Mouse (Mus musculus) regulatory T cell (primary cell): ENCODE data around the gene Rere.

Source experiments
- in situ Hi-C: fragments of 300-600 bp; cut with MboI, MseI; formaldehyde crosslinking; loops from one replicate; pipeline ENCODE4 v1.15.1; 2025; ENCODE audit warnings: high pct_unique_total_duplicates

The Rere gene

GRCm38 (mm10) chr4:150382504-150382903 is 101.1 kb downstream of the Rere start:
- in situ Hi-C loops = no loop called here

GRCm38 (mm10) chr4:150384405-150384804 is 103.0 kb downstream of the Rere start:
- in situ Hi-C loops = no loop called here

GRCm38 (mm10) chr4:150384899-150385298 is 103.5 kb downstream of the Rere start:
- in situ Hi-C loops = no loop called here

DNA sequence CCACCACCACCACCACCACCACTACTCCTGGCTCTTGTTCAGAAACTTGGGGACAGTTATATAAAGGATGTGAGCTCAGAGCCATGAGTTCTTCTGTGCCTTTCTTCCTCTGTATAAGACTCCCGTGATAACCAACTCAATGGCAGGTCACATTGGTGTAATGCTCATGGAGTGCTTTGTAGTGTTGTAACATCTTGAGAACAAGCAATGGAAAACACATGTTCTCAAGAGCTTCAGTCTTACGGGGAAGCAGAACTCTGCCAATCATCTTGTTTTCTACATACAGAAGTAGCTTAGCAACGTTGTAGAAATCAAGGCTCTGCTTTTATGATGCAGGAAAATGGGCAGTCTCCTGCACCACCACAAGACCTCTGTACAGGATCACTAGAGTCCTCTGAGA is 107.1 kb downstream of the Rere start:
- in situ Hi-C loops = no loop called here

DNA sequence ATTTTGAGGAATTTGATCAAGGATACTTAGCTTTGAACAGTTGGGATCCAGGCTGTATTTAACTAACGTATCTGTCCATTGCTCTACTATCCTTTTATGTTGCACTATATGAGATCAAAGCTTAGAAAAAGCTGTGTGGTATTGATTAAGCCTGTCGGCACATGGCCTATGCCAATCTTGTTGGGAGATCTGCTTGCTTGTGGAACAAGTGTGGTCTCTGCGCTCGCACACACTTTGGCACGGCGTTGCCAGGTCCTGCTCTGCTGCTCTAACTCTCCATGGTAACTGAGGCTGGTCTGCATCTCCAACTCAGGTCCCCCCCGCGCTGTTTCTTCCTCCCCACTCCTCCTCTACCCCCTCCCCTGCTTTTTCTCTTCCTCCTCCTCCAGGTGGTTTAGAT is 112.2 kb downstream of the Rere start:
- in situ Hi-C loops = no loop called here

DNA sequence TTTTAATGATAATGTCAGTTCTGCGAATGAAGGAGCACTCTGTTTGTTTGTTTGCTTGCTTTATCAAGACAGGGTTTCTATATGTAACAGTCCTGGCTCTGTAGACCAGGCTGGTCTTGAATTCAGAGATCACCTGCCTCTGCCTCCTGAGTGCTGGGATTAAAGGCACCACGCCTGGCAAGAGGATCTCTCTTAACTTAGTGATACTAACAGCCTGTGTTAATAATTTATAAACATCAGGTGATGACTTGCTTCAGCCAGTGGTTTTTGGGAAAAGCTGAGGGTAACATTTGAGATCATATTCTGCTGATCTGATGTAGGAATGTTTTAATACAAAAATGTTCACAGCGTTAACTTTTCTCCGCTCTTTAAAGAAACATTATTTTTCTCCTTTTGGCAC is 112.6 kb downstream of the Rere start:
- in situ Hi-C loops = no loop called here

- in situ Hi-C loops = no loop called here
These were observed 114.9 kb downstream of the Rere start for GRCm38 (mm10) chr4:150396339-150396738.

GRCm38 (mm10) chr4:150396826-150397620 is 115.6 kb downstream of the Rere start:
- in situ Hi-C loops = no loop called here

GRCm38 (mm10) chr4:150399032-150399431 is 117.6 kb downstream of the Rere start:
- in situ Hi-C loops = no loop called here

- in situ Hi-C loops = no loop called here
These were observed 120.6 kb downstream of the Rere start for GRCm38 (mm10) chr4:150401830-150402607.

DNA sequence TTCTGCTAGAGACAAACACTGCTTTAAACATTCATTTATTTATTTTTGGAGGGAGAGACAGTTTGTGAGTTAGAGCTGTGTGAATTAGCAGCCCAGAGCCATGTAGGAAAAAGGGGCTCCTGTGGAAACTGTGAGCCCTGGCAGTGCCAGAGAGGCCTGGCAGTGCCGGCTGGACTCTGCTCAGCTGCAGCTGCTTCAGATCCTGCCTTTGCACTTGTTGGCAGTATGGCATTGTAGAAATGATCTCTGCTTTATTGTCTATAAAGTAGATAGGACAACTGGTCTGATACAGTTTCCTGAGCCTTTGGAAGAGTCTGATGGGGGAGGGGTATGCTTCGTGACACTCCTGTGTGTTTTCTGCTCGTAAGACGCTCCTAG is 121.2 kb downstream of the Rere start:
- in situ Hi-C loops = no loop called here

GRCm38 (mm10) chr4:150403941-150404340 is 122.5 kb downstream of the Rere start:
- in situ Hi-C loops = no loop called here

DNA sequence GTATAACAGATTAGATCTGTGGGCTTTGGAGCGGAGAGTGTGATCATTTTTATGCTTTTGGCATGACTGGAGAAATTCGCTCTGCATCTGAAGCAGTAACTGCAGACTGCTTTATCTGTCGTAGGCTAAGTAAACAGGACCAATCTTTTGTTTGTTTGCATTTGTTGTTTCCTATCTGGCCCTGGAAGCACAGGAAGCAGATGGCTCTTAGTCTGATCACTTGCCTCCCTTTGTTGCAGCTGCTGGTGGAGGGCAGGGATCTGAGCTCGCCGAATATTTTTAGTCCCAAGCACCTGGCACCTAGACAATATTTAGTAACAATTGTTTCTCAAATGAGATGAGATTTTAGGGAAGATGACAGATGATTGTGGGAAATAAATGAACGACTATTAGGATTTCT is 123.1 kb downstream of the Rere start:
- in situ Hi-C loops = no loop called here

DNA sequence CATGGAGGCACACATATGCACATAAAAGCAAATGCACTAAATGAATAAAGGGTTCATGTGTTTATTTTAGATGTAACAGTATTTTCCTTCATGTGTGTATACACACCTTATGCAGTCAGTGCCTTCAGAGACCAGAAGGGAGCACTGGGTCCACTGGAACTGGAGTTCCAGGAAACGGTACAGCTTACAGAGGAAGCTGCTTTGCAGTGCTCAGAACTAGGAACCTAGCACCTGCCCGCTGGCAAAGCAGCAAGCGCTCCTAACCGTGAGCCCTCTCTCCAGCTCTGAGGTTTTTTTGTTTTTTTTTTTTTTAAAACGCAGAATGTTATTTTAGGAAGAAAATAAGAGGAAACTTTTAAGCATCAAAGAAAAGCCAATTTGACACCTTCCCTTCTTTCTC is 124.3 kb downstream of the Rere start:
- in situ Hi-C loops = no loop called here

DNA sequence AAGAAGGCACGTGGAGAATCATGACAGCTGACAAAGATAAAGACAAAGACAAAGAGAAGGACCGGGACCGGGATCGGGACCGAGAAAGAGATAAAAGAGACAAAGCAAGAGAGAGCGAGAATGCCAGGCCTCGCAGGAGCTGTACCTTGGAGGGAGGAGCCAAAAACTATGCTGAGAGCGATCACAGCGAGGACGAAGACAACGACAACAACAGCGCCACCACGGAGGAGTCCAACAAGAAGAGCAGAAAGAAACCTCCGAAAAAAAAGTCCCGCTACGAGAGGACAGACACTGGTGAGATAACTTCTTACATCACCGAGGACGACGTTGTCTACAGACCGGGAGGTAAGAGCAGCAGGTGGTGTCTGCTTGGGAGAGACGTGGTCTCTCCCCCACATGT is 124.9 kb downstream of the Rere start:
- in situ Hi-C loops = no loop called here

- in situ Hi-C loops = no loop called here
These were observed 125.4 kb downstream of the Rere start for GRCm38 (mm10) chr4:150406821-150407220.

- in situ Hi-C loops = no loop called here
These were observed 132.8 kb downstream of the Rere start for GRCm38 (mm10) chr4:150414296-150414695.

DNA sequence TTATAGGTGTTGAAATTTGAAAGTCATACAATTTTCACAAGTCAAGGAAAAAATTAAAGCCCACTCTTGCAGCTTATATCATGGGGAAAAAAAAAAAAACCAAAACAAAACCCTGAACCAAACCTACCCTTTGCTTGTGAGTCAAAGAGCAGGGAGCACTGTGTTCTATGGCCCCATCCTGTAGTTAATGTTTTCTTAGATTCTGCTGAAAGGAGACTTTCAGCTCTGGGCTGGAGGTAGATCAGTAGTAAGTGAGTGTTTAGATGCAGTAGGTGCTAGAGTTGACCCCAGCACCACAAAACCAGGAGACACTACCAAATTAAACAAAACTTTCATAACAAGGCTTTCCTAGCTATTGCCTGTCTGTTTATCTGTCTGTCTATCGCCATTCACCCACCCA is 133.3 kb downstream of the Rere start:
- in situ Hi-C loops = no loop called here

DNA sequence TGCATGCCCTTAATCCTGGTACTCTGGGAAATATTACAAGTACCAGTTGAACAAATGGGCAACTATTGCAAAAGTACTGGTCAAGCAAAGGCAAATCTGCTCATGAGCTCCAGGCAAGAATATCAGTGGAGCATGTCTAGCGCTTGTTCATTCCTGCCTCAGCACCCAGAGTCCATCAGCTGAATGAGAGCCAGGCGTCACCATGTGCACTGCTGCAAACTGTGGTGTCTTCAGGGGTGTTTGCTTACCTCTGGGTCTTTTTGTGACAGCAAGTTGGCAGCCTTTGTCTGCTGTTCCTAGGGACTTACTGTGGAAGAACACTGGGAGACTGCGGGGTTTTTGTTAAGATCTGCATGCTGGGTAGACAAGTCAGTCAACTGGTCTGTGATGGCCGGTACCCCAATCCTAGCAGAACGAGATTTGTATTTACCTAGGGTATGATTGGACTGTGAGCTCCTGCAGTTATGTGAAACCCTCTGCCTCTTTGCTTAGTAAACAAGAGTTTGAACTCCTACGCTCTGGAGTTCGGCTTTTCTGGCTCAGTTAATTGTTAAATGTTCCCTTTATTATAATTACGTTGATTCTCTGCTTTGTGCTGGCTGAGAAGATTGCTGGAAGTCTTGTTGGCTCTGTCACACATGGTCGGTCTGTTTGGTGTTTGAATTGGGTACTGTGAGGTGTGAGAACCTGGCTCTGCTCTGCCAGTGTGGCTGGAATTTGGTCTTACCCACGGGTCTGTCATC is 134.0 kb downstream of the Rere start:
- in situ Hi-C loops = no loop called here

GRCm38 (mm10) chr4:150420576-150421263 is 139.3 kb downstream of the Rere start:
- in situ Hi-C loops = no loop called here

GRCm38 (mm10) chr4:150426098-150426879 is 144.8 kb downstream of the Rere start:
- in situ Hi-C loops = no loop called here
